Mouse (Mus musculus) CH12.LX (cell line): Measurements from ENCODE around the gene Snx11. TPM values are rescaled to one million over a fixed set of nuclear protein-coding genes. Genes with fewer than 3 reads are reported as not detected.

Source experiments
- DNase-seq: peaks from one replicate; pipeline ENCODE4 v3.0.0-alpha.2; 2013; ENCODE audit errors: extremely low read depth
- H3K27ac ChIP-seq: 2 replicates; pipeline ENCODE4 v1.5.1; 2012; ENCODE audit warnings: low read depth, mild to moderate bottlenecking, control low read depth, moderate library complexity; ENCODE audit not compliant: insufficient read depth
- H3K27me3 ChIP-seq: replicated peaks from 2 replicates; pipeline ENCODE3; 2012; ENCODE audit warnings: inconsistent platforms
- H3K36me3 ChIP-seq, 2 experiments: replicated peaks in 1 of 2; 2 replicates each; pipeline versions ENCODE3 to v1.6.1; 2012; ENCODE audit warnings: inconsistent platforms in 1 of 2, low read length in 1 of 2, mild to moderate bottlenecking in 1 of 2, mixed read lengths in 1 of 2, moderate library complexity in 1 of 2; ENCODE audit not compliant: control insufficient read depth in 1 of 2, insufficient read depth in 1 of 2
- H3K4me1 ChIP-seq, 2 experiments: 2 replicates each; pipeline ENCODE4 v1.6.1; 2012; ENCODE audit warnings: inconsistent platforms in 1 of 2, moderate library complexity in 1 of 2; ENCODE audit not compliant: insufficient read depth in 2 of 2, control insufficient read depth in 1 of 2
- H3K4me2 ChIP-seq: 2 replicates; pipeline ENCODE4 v1.6.1; 2012; ENCODE audit warnings: low read depth, mild to moderate bottlenecking, control low read depth; ENCODE audit not compliant: poor library complexity, insufficient read depth, severe bottlenecking
- H3K4me3 ChIP-seq, 3 experiments: fragments of 150-350 bp in 1 of 3; sonication (generic) in 1 of 3; replicated peaks in 1 of 3; 2 replicates each; pipeline versions ENCODE3 to v1.5.1; 2011 to 2012; ENCODE audit warnings: low read depth in 2 of 3, low read length in 2 of 3, mild to moderate bottlenecking in 2 of 3, moderate library complexity in 2 of 3, control low read depth in 1 of 3, improper control_type of control experiment in 1 of 3, inconsistent platforms in 1 of 3, mixed read lengths in 1 of 3; ENCODE audit not compliant: poor library complexity in 1 of 3
- H3K79me2 ChIP-seq: replicated peaks from 2 replicates; pipeline ENCODE4 v1.6.1; 2012; ENCODE audit warnings: mild to moderate bottlenecking, moderate library complexity; ENCODE audit not compliant: control insufficient read depth, poor library complexity, insufficient read depth, severe bottlenecking; ENCODE audit errors: extremely low read depth
- H3K9ac ChIP-seq: 2 replicates; pipeline ENCODE4 v1.6.1; 2012; ENCODE audit warnings: low read depth, mild to moderate bottlenecking, control low read depth, moderate library complexity; ENCODE audit not compliant: insufficient read depth
- H3K9me3 ChIP-seq: replicated peaks from 2 replicates; pipeline ENCODE3; 2012; ENCODE audit warnings: low read length, inconsistent platforms, mixed read lengths
- BHLHE40 ChIP-seq: IDR thresholded peaks from 2 replicates; pipeline ENCODE4 v1.6.1; 2011; ENCODE audit warnings: mild to moderate bottlenecking, low read depth, low read length, improper control_type of control experiment
- CHD1 ChIP-seq: IDR thresholded peaks from 2 replicates; pipeline ENCODE4 v1.6.1; 2012; ENCODE audit warnings: low read depth, low read length, improper control_type of control experiment, inconsistent platforms
- CTCF ChIP-seq, 2 experiments: IDR thresholded peaks in 1 of 2; conservative IDR thresholded peaks in 1 of 2; 2 replicates each; pipeline ENCODE4 v1.5.1; 2011 to 2012; ENCODE audit warnings: low read depth in 2 of 2, low read length in 2 of 2, improper control_type of control experiment in 1 of 2, inconsistent platforms in 1 of 2, mild to moderate bottlenecking in 1 of 2, moderate library complexity in 1 of 2
- E2F4 ChIP-seq: IDR thresholded peaks from 2 replicates; pipeline ENCODE4 v1.6.1; 2011; ENCODE audit warnings: low read depth, low read length, improper control_type of control experiment; ENCODE audit not compliant: insufficient replicate concordance
- ELF1 ChIP-seq: IDR thresholded peaks from 2 replicates; pipeline ENCODE4 v1.6.1; 2014; ENCODE audit warnings: low read depth, mild to moderate bottlenecking, inconsistent platforms, low read length, improper control_type of control experiment
- EP300 ChIP-seq: IDR thresholded peaks from 2 replicates; pipeline ENCODE4 v1.6.1; 2011; ENCODE audit warnings: low read length, improper control_type of control experiment
- ETS1 ChIP-seq: conservative IDR thresholded peaks from 2 replicates; pipeline ENCODE4 v1.6.1; 2012; ENCODE audit warnings: low read depth, mild to moderate bottlenecking, inconsistent platforms, low read length, improper control_type of control experiment, moderate library complexity
- GABPA ChIP-seq: IDR thresholded peaks from 2 replicates; pipeline ENCODE4 v1.6.1; 2012; ENCODE audit warnings: low read depth, low read length, improper control_type of control experiment, inconsistent platforms; ENCODE audit not compliant: insufficient replicate concordance
- HCFC1 ChIP-seq: IDR thresholded peaks from 2 replicates; pipeline ENCODE4 v1.6.1; 2012; ENCODE audit warnings: low read depth, mild to moderate bottlenecking, inconsistent platforms, low read length, improper control_type of control experiment
- IRF4 ChIP-seq: IDR thresholded peaks from 2 replicates; pipeline ENCODE4 v1.6.1; 2014; ENCODE audit warnings: low read depth, mild to moderate bottlenecking, inconsistent platforms, low read length, improper control_type of control experiment
- JUN ChIP-seq: IDR thresholded peaks from 2 replicates; pipeline ENCODE4 v1.6.1; 2011; ENCODE audit warnings: low read depth, mild to moderate bottlenecking, low read length, improper control_type of control experiment, moderate library complexity; ENCODE audit not compliant: insufficient read depth
- JUND ChIP-seq: conservative IDR thresholded peaks from 2 replicates; pipeline ENCODE4 v1.6.1; 2011; ENCODE audit warnings: low read depth, low read length, improper control_type of control experiment
- MAFK ChIP-seq: IDR thresholded peaks from 2 replicates; pipeline ENCODE4 v1.6.1; 2011; ENCODE audit warnings: low read length, improper control_type of control experiment; ENCODE audit not compliant: insufficient replicate concordance
- MAX ChIP-seq: IDR thresholded peaks from 2 replicates; pipeline ENCODE4 v1.6.1; 2011; ENCODE audit warnings: low read length, improper control_type of control experiment
- MAZ ChIP-seq: IDR thresholded peaks from 2 replicates; pipeline ENCODE4 v1.6.1; 2012; ENCODE audit warnings: low read depth, mild to moderate bottlenecking, inconsistent platforms, low read length, improper control_type of control experiment, moderate library complexity
- MEF2A ChIP-seq: IDR thresholded peaks from 2 replicates; pipeline ENCODE4 v1.6.1; 2014; ENCODE audit warnings: low read depth, mild to moderate bottlenecking, inconsistent platforms, low read length, improper control_type of control experiment, borderline replicate concordance
- MXI1 ChIP-seq: IDR thresholded peaks from 2 replicates; pipeline ENCODE4 v1.6.1; 2011; ENCODE audit warnings: mild to moderate bottlenecking, low read depth, low read length, improper control_type of control experiment
- MYC ChIP-seq: IDR thresholded peaks from 2 replicates; pipeline ENCODE4 v1.6.1; 2011; ENCODE audit warnings: low read depth, mild to moderate bottlenecking, improper control_type of control experiment, low read length
- NELFE ChIP-seq: IDR thresholded peaks from 2 replicates; pipeline ENCODE4 v1.6.1; 2011; ENCODE audit warnings: low read depth, low read length, improper control_type of control experiment
- NRF1 ChIP-seq: IDR thresholded peaks from 2 replicates; pipeline ENCODE4 v1.6.1; 2014; ENCODE audit warnings: low read depth, mild to moderate bottlenecking, inconsistent platforms, low read length, improper control_type of control experiment, moderate library complexity
- PAX5 ChIP-seq: IDR thresholded peaks from 2 replicates; pipeline ENCODE4 v1.6.1; 2012; ENCODE audit warnings: low read length, inconsistent platforms, mixed read lengths
- POLR2A ChIP-seq: IDR thresholded peaks from 2 replicates; pipeline ENCODE4 v1.6.1; 2011; ENCODE audit warnings: low read depth, mild to moderate bottlenecking, improper control_type of control experiment, low read length
- POLR2AphosphoS2 ChIP-seq: IDR thresholded peaks from 2 replicates; pipeline ENCODE4 v1.6.1; 2011; ENCODE audit warnings: low read depth, low read length, improper control_type of control experiment
- RAD21 ChIP-seq: IDR thresholded peaks from 2 replicates; pipeline ENCODE4 v1.6.1; 2011; ENCODE audit warnings: low read depth, mild to moderate bottlenecking, low read length, improper control_type of control experiment, moderate library complexity
- RCOR1 ChIP-seq: conservative IDR thresholded peaks from 2 replicates; pipeline ENCODE4 v1.6.1; 2012; ENCODE audit warnings: low read depth, mild to moderate bottlenecking, inconsistent platforms, low read length, improper control_type of control experiment
- SIN3A ChIP-seq: IDR thresholded peaks from 2 replicates; pipeline ENCODE4 v1.6.1; 2012; ENCODE audit warnings: low read length, improper control_type of control experiment, inconsistent platforms
- SMC3 ChIP-seq: IDR thresholded peaks from 2 replicates; pipeline ENCODE4 v1.6.1; 2011; ENCODE audit warnings: low read depth, low read length, improper control_type of control experiment
- TBP ChIP-seq: conservative IDR thresholded peaks from 2 replicates; pipeline ENCODE4 v1.6.1; 2011; ENCODE audit warnings: low read depth, low read length, improper control_type of control experiment
- TCF12 ChIP-seq: IDR thresholded peaks from 2 replicates; pipeline ENCODE4 v1.6.1; 2014; ENCODE audit warnings: low read depth, mild to moderate bottlenecking, inconsistent platforms, low read length, improper control_type of control experiment
- UBTF ChIP-seq: IDR thresholded peaks from 2 replicates; pipeline ENCODE4 v1.6.1; 2012; ENCODE audit warnings: low read depth, mild to moderate bottlenecking, inconsistent platforms, low read length, improper control_type of control experiment, moderate library complexity
- USF1 ChIP-seq: IDR thresholded peaks from 2 replicates; pipeline ENCODE4 v1.6.1; 2014; ENCODE audit warnings: low read depth, mild to moderate bottlenecking, inconsistent platforms, low read length, improper control_type of control experiment
- USF2 ChIP-seq: conservative IDR thresholded peaks from 2 replicates; pipeline ENCODE4 v1.6.1; 2011; ENCODE audit warnings: low read depth, low read length, improper control_type of control experiment
- ZC3H11A ChIP-seq: IDR thresholded peaks from 2 replicates; pipeline ENCODE4 v1.6.1; 2012; ENCODE audit warnings: low read depth, mild to moderate bottlenecking, inconsistent platforms, low read length, improper control_type of control experiment
- ZKSCAN1 ChIP-seq: IDR thresholded peaks from 2 replicates; pipeline ENCODE4 v1.6.1; 2012; ENCODE audit warnings: low read depth, inconsistent platforms, low read length, improper control_type of control experiment, borderline replicate concordance
- ZMIZ1 ChIP-seq: IDR thresholded peaks from 2 replicates; pipeline ENCODE4 v1.6.1; 2012; ENCODE audit warnings: low read depth, mild to moderate bottlenecking, inconsistent platforms, low read length, improper control_type of control experiment
- ZNF384 ChIP-seq: IDR thresholded peaks from 2 replicates; pipeline ENCODE4 v1.6.1; 2012; ENCODE audit warnings: low read depth, low read length, improper control_type of control experiment, inconsistent platforms
- dilution Hi-C: fragments of 300-500 bp; cut with MboI; formaldehyde crosslinking; loops from 2 replicates; pipeline ENCODE4 v1.14.3; 2020; ENCODE audit warnings: low sequenced_read_pairs; ENCODE audit not compliant: extremely low pct_unique_long_range_greater_than_20kb, extremely low pct_ligation_motif_present
- in situ Hi-C: fragments of 300-500 bp; cut with MboI; formaldehyde crosslinking; loops from 3 replicates; pipeline ENCODE4 v1.14.3; 2019; ENCODE audit warnings: low sequenced_read_pairs, low pct_ligation_motif_present, low pct_unique_long_range_greater_than_20kb, mixed read lengths
- polyA plus RNA-seq: library from polyadenylated mRNA; unstranded; fragments of >175 nt; gene quantifications from 2 replicates; pipeline ENCODE4 v1.2.1, GENCODE M21; 2012; ENCODE audit warnings: low read depth; ENCODE audit not compliant: insufficient read length
- total RNA-seq, 2 experiments: library from RNA; depleted of rRNA; stranded (reverse); fragments of 300-350 nt in 1 of 2; fragments of >200 nt in 1 of 2; gene quantifications; 2 replicates each; pipeline ENCODE4 v1.2.3; 2012 to 2014

Snx11 gene
- total RNA-seq (2012; rRNA removed) (153 and 173 TPM in 2 replicates), total RNA-seq (2014; rRNA removed) (244 and 246 TPM in 2 replicates), polyA plus RNA-seq (208 and 217 TPM in 2 replicates)

DNA sequence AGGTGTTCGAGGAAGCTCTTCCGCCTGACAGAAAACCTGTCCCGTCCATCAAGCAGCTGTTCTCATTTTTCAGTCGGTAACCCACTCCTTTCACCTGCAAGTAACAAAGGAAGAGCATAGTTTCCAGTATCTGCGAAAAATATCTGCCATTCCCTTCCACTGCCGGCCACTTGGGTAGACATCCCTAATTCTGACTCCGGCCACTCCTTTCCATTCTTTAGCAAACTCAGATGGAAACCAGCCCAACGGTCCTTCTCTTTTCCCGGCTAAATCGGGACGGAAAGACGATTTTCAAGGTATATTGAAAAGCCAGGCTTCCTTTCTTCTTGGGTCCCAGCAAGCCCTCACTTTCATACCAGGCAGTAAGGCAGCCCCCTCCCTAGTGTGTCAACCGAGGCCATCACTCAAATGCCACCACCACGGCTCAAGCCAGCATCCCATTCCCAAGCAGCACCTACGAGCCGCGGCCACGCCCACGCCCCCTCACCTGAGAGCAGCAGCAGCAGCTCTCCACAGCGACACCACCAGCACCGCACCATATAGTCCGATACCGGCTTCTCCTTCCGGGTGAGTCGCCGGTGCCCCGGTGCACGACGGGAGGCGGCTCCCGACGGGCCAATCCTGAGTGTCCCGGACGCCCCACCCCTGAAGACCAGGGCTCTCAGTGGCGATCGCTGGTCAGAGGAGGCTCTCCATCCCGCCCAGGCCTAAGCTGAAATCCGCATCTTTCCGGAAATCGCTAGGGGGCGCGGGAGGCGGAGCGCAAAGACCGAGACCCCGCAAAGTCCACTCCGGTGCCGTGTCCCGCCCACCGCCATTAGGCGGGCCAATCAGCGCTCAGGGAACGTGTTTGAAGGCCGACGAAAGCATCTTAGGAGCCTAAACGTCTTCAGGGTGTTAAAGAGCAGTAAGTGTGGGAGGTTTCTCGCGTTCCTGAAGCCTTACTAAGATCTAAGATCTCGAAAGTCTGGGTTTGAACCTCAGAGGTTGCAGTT lies at the start of gene Snx11:
Gene Snx11 (minus strand): TSS at position 592 of the 995 bp plus-strand sequence.
- dilution Hi-C loops: no loop called here
- TF ChIP-seq E2F4: no peak
- TF ChIP-seq TCF12: peak; percentile 86
- TF ChIP-seq BHLHE40: peak; percentile 12; the same call in 1 of the 2 replicates
- no peak for TF ChIP-seq UBTF
- peak; percentile 86 for TF ChIP-seq TBP
- TF ChIP-seq ETS1: peak; percentile 44; the same call in 1 of the 2 replicates
- no peak for TF ChIP-seq JUN
- TF ChIP-seq EP300: no peak
- TF ChIP-seq HCFC1: peak; percentile 90
- TF ChIP-seq JUND: no peak
- peak; percentile 56; the same call in 1 of the 2 replicates for TF ChIP-seq MAZ
- TF ChIP-seq ZNF384: no peak
- no peak for TF ChIP-seq ZKSCAN1
- no peak for TF ChIP-seq ZC3H11A
- TF ChIP-seq MYC: no peak
- TF ChIP-seq SMC3: peak; percentile 17
- TF ChIP-seq USF1: no peak; the same call in 1 of the 2 replicates
- no peak for TF ChIP-seq MAFK
- TF ChIP-seq POLR2AphosphoS2: peak; percentile 88
- TF ChIP-seq GABPA: peak; percentile 8; the same call in 1 of the 2 replicates
- TF ChIP-seq MAX: no peak; the same call in 1 of the 2 replicates
- TF ChIP-seq CHD1: peak; percentile 70; the same call in 1 of the 2 replicates
- TF ChIP-seq IRF4: no peak; the same call in 1 of the 2 replicates
- TF ChIP-seq ZMIZ1: peak; percentile 89
- peak; percentile 51 for TF ChIP-seq NRF1
- TF ChIP-seq SIN3A: peak; percentile 96
- TF ChIP-seq USF2: no peak
- no peak; the same call in 1 of the 2 replicates for TF ChIP-seq MEF2A
- peak; percentile 14 to 87; a peak in 2 of 4 replicates for TF ChIP-seq CTCF (conservative IDR thresholded peaks at IDR 0.05 in 1 of 2, IDR thresholded peaks at IDR 0.05 in 1 of 2; ENCODE audit: low read depth in 2 of 2, low read length in 2 of 2)
- TF ChIP-seq RAD21: no peak
- peak; percentile 87 for TF ChIP-seq NELFE
- peak; percentile 98 for TF ChIP-seq ELF1
- peak; percentile 95 for TF ChIP-seq MXI1
- no peak for TF ChIP-seq RCOR1
- no peak for TF ChIP-seq PAX5
- peak; percentile 93 for TF ChIP-seq POLR2A

More for the DNA sequence above, at the start of gene Snx11:
- H3K79me2 ChIP-seq: peaks cover 24% of the 10 kb centered on the region
- peaks cover 12 to 18% of the 10 kb centered on the region in 2 experiments for H3K36me3 ChIP-seq
- H3K4me3 ChIP-seq: peak within 1 kb of the TSS; percentile 74 to 82 (median 80)
- in situ Hi-C loops: loop anchor here (5.0 kb wide), 1 partner anchor 75 kb away; no protein-coding TSS in a partner anchor
- H3K9ac ChIP-seq: peak within 1 kb of the TSS; percentile 87
- H3K4me2 ChIP-seq: peak within 1 kb of the TSS; percentile 93
- H3K9me3 ChIP-seq: no peaks in the 10 kb centered on the region
- peak; percentile 100 for DNase-seq
- no peaks in the 10 kb centered on the region for H3K27me3 ChIP-seq
- peak within 1 kb of the TSS; percentile 88 for H3K27ac ChIP-seq
- H3K4me1 ChIP-seq: peaks cover 13 to 16% of the 10 kb centered on the region in 2 experiments
